Mouse (Mus musculus) urinary bladder, adult 18-20 months (tissue): ENCODE measurements around the gene Btg4.

Experiments used
- DNase-seq, 2 experiments: peaks; one replicate each; pipeline ENCODE4 v3.0.0; 2022; ENCODE audit warnings: low spot score in 2 of 2, mixed read lengths in 2 of 2

Gene Btg4

GRCm38 (mm10) chr9:51060601-51061000, at the start of gene Btg4:
TSS of gene Btg4 (plus strand) at chr9:51060901.
- no peak for DNase-seq

- DNase-seq = no peak
These were observed 47.1 kb upstream of the Btg4 start for GRCm38 (mm10) chr9:51013644-51014043.

- DNase-seq = peak in 1 of 2 experiments; percentile 26
These were observed 45.0 kb upstream of the Btg4 start for GRCm38 (mm10) chr9:51015732-51016131.

GRCm38 (mm10) chr9:51019670-51020069, 41.0 kb upstream of the Btg4 start:
- no peak for DNase-seq

DNA sequence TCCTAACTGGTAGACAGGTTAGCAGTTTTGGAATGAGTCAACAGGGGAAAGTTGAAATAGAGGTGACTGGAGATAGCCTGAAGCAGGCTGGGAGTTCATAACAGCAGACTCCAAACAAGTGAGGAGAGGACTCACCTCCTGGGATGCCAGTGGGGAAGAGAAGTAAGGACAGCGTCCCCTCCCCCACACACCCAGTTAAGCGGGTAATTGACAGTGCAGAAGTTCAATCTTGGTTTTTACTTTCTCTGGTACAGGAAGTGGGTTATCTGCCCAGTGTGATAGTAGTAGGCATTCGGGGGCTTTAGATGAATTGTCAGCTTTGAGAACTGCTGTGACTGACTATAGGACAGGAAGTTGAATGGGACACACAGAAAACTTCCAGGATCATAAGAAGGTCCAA, 40.4 kb upstream of the Btg4 start:
- DNase-seq = no peak

DNA sequence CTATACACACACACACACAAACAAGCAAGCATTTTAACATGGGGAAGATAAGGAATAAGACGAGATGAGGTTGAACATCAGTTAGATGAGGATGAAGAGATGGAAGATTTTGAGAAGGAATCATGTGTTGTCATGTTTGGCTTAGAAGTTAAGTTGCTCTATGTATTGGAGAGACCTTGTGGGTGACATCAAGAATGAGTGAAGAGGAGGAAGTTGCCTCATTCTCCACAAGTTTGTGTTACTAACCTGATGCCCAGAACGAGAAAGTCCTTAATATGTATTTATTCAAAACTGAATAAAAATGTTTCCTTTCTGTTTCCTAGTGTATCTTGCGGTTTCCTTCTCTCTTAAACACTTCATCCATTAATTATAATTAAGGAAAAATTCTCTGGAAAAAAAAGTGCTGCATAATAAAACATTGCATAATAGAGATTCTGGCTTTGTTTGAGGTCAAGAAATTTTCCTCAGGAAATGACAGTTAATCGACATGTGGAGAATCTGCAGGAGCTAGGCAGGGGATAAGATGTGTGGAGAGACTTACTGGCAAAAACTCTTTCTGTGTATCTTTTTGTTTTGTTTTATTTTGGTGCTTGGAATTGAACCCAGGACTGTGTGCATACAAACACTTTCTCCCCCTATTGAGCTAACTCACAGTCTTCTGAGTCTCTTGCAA, 39.4 kb upstream of the Btg4 start:
- no peak for DNase-seq

- DNase-seq = no peak
These were observed 33.7 kb upstream of the Btg4 start for GRCm38 (mm10) chr9:51026952-51027351.

GRCm38 (mm10) chr9:51030147-51030546, 30.6 kb upstream of the Btg4 start:
- DNase-seq = no peak

GRCm38 (mm10) chr9:51031603-51032002, 29.1 kb upstream of the Btg4 start:
- no peak for DNase-seq

- DNase-seq = no peak
These were observed 28.4 kb upstream of the Btg4 start for GRCm38 (mm10) chr9:51032291-51032690.

GRCm38 (mm10) chr9:51032785-51033529, 27.7 kb upstream of the Btg4 start:
- DNase-seq = no peak

GRCm38 (mm10) chr9:51041491-51041980, 19.2 kb upstream of the Btg4 start:
- DNase-seq = no peak

GRCm38 (mm10) chr9:51042136-51042535, 18.6 kb upstream of the Btg4 start:
- DNase-seq = no peak

DNA sequence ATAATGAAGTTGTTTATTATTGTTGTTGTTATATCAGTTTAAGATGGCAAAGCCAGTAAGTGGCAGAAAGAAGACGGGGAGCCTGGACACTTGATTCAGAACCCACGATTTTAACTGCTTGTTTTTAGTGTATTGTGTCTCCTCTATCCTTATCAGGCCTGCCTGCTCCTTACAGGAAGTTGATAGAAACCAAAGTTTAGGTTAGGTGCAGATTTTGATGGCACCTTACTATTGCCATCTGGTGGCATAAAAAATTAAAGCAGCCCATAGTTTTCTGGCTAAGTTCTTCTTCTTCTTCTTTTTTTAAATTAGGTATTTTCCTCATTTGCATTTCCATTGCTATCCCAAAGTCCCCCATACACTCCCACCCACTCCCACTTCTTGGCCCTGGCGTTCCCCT, 8.5 kb upstream of the Btg4 start:
- DNase-seq = no peak

DNA sequence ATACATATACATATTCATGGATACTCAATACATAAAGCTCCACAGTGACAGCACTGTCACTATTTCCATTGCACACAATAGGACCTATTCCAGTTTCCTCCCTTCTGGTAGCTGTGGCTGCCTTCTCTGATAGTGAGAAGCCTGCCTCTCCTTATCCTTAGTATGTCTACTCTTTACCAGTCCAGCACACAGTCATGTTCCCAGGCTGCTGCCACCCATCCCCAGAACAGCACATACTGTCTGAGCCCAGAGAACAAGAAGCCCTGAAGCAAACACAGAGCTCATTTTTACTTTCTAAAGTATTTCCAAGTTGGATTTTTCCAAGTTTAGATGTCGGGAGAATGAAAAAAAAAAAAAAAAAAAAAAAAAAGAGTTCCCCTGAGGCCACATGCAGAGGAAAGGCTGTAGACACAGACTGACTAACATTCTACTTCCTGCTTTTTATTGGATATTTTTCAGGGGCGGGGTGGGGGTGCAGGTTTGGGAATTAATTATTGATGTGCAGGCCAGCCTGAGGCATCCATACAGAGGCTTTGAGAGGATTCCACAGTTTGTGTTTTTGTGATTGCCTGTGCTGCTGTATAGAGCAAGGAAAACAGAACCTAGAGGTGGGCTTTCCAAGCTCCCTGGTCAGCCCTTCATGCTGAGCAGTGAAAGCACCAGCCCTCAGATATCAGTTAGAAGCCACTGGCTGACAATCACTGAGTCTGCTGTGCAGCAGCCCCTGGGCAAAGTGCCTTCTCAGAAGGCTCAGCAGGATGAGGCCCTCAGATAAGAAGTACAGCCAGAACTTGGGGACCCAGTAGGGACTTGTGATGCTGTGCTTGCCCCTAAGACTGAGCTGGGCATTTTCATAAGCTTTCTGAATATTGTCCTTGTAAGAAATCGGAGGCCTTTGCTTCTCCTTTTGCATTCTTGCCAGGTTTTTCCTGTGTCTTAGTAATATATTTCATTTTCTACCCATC, 4.1 kb upstream of the Btg4 start:
- DNase-seq = no peak

DNA sequence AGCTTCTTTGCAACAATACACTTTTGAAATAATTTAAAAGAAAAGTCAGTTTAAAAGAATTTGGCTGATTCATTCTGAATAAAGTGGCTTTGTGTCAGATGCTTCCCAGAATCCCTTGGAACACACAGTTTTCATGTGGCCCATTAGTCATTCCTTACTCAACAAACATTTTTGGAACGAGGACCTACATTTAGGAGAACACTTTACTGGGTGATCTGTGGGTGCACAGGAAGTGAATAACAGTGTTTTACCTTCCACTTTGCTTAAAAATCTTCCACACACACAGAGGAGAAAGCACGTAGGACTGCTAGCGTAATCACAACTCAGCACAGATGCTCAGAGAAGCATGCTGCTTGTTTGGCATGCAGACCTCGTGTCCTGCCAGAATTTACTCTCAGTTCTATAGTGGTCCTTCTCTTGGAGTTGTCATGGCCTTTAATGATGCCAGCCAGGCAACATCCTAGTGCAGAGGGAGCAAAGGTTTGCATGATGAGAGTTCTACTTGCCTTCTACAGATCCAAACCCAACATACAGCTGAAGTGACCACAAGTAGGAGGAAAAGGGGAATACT, 1.7 kb upstream of the Btg4 start:
- no peak for DNase-seq

DNA sequence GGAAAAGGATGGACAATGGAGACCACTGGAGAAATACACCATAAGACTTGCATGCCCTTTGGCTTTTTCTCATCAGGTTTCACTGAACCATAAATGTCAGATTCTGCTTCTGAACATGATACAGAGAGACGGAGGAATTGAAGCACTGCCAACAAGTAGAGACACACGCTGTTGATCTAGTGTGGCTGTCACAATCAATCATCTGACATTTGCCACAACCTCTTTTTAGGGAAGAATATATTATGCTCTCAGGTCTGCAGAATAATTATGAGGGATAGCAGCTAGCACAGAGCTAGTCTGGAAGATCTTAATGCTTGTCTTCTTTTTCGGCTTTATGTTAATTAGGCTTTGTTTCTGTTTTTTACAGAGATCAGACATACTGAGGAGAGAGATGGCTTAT, 7.5 kb downstream of the Btg4 start:
- DNase-seq = no peak

- no peak for DNase-seq
These were observed 10.1 kb downstream of the Btg4 start for GRCm38 (mm10) chr9:51070801-51071200.

GRCm38 (mm10) chr9:51075780-51076179, 15.1 kb downstream of the Btg4 start:
- no peak for DNase-seq

GRCm38 (mm10) chr9:51076300-51076978, 15.7 kb downstream of the Btg4 start:
- DNase-seq = peak in 1 of 2 experiments; percentile 18

GRCm38 (mm10) chr9:51076979-51077315, 16.2 kb downstream of the Btg4 start, which contains the start of gene Layn:
TSS of gene Layn (minus strand) at chr9:51077094.
- peak; percentile 47 to 81 for DNase-seq
